Mouse (Mus musculus) stomach, postnatal 0 days (tissue): ENCODE measurements around the gene Kalrn.

ENCODE experiments used
- CTCF ChIP-seq: IDR thresholded peaks from 2 replicates; pipeline ENCODE4 v1.5.1; 2016; ENCODE audit warnings: antibody characterized with exemption, low read depth, mild to moderate bottlenecking, moderate library complexity
- EP300 ChIP-seq: optimal IDR thresholded peaks from 2 replicates; pipeline ENCODE3; 2016; ENCODE audit warnings: antibody characterized with exemption

GRCm38 (mm10) chr16:34278249-34278790 lies 295.0 kb downstream of the Kalrn start:
- TF ChIP-seq CTCF (no peak), EP300 (no peak)
